Mouse (Mus musculus) liver, embryonic 14.5 days (tissue): ENCODE measurements around the gene Tbcd.

Source experiments
- CTCF ChIP-seq: IDR thresholded peaks from 2 replicates; pipeline ENCODE4 v1.5.1; 2016; ENCODE audit warnings: antibody characterized with exemption, low read depth, control low read depth
- EP300 ChIP-seq: IDR thresholded peaks from 2 replicates; pipeline ENCODE4 v1.6.1; 2016; ENCODE audit warnings: antibody characterized with exemption, low read depth

DNA sequence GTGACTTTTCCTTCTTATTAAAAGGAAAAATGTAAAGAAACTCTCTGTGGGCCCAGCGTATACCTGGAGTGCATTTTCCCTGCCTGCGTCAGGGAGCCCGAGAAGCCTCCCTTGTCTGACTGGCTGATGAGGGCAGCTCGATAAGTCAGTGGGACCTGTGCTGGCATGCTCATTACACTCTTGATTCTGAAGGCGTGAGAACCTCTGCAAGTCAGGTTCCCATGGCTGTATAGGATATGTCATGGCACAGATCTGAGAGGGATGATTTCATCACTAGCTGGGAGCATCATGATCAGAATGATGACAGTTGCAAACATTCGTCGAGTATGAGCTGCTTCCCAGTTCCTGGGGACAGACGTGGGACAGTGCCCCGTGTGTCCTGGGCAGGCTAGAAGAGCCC lies 64.2 kb downstream of the Tbcd start:
- no peak for TF ChIP-seq CTCF
- no peak for TF ChIP-seq EP300
